Mouse (Mus musculus): Measurements from ENCODE around the gene Pef1. TPM values are rescaled to one million over a fixed set of nuclear protein-coding genes. Genes with fewer than 3 reads are reported as not detected.
A peak's percentile ranks its signal among the peaks of the same experiment; 100 is the strongest.

Gene Pef1
- polyA plus RNA-seq, 1 experiment from 2014 or later = 68.1 TPM

DNA sequence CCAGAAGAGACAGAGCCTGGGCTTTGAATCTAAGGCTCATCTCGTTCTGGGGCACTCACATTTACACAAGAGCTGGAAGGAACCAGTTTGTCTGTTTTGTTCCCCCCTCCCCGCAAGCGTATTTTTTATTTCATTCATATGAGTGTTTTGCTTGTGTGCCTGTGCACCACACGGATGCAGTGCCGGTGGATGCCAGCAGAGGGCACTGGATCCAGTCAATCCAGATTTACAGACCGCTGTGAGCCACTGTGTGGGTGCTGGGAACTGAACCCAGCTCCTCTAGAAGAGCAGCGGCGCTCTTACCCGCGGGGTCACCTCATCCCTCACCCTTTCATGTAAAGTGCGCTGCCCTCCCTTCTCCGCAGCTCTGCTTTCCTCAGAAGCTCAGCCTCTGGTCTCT lies 1.3 kb downstream of the Pef1 start:
- H3K4me3 ChIP-seq = no peak overlapping the region
- no peak for ATAC-seq (replicated peaks)
- H3K9me3 ChIP-seq = no peaks in the 10 kb centered on the region
- H3K27me3 ChIP-seq = 0 out of 2 replicates have a peak, but pooled peaks cover 8% of the 10 kb centered on the region
- WGBS = 80% methylated on average over 12 of the region's 12 CpGs
- H3K4me1 ChIP-seq = peaks cover 12% of the 10 kb centered on the region
- no peak overlapping the region for H3K4me2 ChIP-seq (replicated peaks)
- no peak overlapping the region for H3K9ac ChIP-seq (replicated peaks)
- H3K27ac ChIP-seq (replicated peaks) = no peak overlapping the region
- no peaks in the 10 kb centered on the region for H3K36me3 ChIP-seq

DNA sequence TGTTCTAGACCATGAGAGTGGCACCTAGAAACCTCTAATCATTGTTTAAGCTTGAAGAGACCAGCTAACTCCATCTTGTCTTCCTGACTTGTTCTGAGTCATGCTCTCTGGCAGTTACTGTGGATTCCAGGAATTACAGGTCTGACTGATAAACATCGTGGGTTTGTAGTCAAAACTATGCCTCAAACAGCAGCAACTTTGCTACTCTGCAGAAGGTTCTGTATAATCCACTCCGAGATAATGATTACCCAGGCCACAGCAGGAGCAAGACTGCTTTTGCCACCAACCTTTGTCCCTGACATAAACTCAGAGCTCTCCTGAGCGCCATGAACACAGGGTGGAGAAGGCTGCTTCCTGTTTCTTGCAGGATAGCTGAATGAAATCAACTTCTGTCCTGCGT lies 2.2 kb downstream of the Pef1 start:
- no peak overlapping the region for H3K27ac ChIP-seq (replicated peaks)
- H3K9ac ChIP-seq (replicated peaks) = no peak overlapping the region
- no peak overlapping the region for H3K4me3 ChIP-seq
- no peak overlapping the region for H3K4me2 ChIP-seq (replicated peaks)
- WGBS = 86% methylated on average over 4 of the region's 4 CpGs
- no peaks in the 10 kb centered on the region for H3K9me3 ChIP-seq
- H3K27me3 ChIP-seq = 0 out of 2 replicates have a peak, but pooled peaks cover 8% of the 10 kb centered on the region
- peaks cover 16% of the 10 kb centered on the region for H3K4me1 ChIP-seq
- H3K36me3 ChIP-seq = no peaks in the 10 kb centered on the region
- ATAC-seq (replicated peaks) = no peak

DNA sequence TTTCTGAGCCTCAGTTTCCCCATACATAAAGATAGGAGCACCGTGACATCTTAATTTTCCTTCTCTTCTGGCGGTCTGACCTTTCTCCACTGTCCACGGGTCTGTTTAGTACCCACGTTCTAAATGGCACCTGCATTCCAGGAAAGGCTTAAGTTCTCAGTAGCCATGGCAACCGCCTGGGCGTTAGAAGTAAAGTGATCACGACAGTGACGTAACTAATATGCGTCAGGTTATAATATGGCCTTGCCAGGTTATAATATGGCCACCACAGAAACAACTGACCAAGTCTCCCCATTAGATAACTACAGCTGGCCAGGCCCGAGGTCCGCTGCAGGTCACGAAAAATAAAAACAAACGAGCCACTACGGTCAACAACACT lies 4.7 kb downstream of the Pef1 start:
- peak overlapping the region; percentile 20; the same call in 1 of the 2 replicates for H3K9ac ChIP-seq (replicated peaks)
- 10% methylated on average over 14 of the region's 14 CpGs for WGBS
- no peaks in the 10 kb centered on the region for H3K27me3 ChIP-seq
- peaks cover 16% of the 10 kb centered on the region for H3K4me1 ChIP-seq
- H3K4me2 ChIP-seq (replicated peaks) = peak overlapping the region; percentile 40
- H3K27ac ChIP-seq (replicated peaks) = 0 out of 2 replicates have a peak overlapping the region, but pooled peaks have one; percentile 58
- ATAC-seq (replicated peaks) = peak; percentile 36; the same call in 1 of the 2 replicates
- H3K9me3 ChIP-seq = no peaks in the 10 kb centered on the region
- H3K4me3 ChIP-seq = peak overlapping the region; percentile 66
- H3K36me3 ChIP-seq = no peaks in the 10 kb centered on the region

DNA sequence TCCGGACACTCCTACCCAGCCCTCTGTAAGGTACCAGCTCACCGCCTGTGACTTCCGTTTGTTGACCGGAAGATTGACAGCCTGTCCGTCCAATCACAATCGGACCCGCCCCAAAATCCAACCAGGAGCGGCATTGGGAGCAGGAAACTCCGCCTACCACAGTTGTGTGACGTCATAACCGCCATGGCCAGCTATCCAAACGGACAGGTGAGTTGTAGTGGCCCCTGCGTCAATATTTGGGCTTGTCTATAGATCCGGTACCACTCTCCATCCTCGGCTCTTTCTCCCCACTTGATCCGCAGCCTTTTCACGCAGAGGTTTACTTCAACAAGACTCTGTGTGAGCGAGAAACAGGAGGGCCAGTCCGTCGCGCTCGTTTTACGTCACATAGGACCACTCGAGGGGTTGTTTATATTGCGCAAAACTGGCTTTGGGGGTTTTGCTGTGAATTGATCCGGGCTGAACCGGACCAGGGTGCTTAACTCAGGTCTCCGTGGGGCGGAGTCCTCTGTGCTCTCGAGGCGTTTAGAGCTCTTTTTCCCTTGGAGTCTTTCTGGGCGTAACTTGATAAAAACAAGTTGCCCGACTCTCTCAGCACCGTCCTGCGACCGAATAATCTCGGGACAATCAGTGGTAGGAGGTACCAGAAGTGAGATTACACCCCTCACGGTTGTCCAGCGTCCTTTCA lies 5.2 kb downstream of the Pef1 start:
- H3K4me1 ChIP-seq = peaks cover 16% of the 10 kb centered on the region
- H3K9me3 ChIP-seq = no peaks in the 10 kb centered on the region
- H3K27ac ChIP-seq (replicated peaks) = peak overlapping the region; percentile 58
- H3K4me3 ChIP-seq = peak overlapping the region; percentile 66
- no peaks in the 10 kb centered on the region for H3K27me3 ChIP-seq
- H3K4me2 ChIP-seq (replicated peaks) = peak overlapping the region; percentile 62
- under 1% methylated on average over 39 of the region's 39 CpGs for WGBS
- peak; percentile 97 for ATAC-seq (replicated peaks)
- peak overlapping the region; percentile 51 for H3K9ac ChIP-seq (replicated peaks)
- no peaks in the 10 kb centered on the region for H3K36me3 ChIP-seq

DNA sequence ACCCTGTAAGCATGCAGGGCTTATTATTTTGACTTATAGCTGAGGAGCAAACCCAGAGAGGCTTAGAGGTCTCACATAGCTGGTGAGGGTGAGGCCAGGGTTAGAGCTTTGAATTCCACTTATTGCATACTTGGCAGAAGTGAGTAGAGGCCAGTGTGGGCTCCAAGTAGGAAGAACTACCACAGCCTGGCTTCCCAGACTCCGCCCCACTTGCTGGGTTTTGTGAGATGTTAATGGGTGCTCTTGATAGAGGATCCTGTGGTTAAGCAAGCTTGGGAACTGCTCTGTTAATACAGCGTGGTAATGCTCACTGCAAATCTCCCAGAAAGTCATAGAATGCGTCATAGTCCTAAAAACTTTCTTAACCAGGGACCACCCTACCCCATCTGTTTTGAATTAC lies 6.6 kb downstream of the Pef1 start:
- WGBS = 89% methylated on average over 3 of the region's 3 CpGs
- H3K36me3 ChIP-seq = no peaks in the 10 kb centered on the region
- no peak overlapping the region for H3K9ac ChIP-seq (replicated peaks)
- no peak overlapping the region for H3K27ac ChIP-seq (replicated peaks)
- no peaks in the 10 kb centered on the region for H3K9me3 ChIP-seq
- H3K4me3 ChIP-seq = no peak overlapping the region
- H3K4me1 ChIP-seq = peaks cover 16% of the 10 kb centered on the region
- H3K4me2 ChIP-seq (replicated peaks) = no peak overlapping the region
- H3K27me3 ChIP-seq = no peaks in the 10 kb centered on the region
- no peak for ATAC-seq (replicated peaks)

DNA sequence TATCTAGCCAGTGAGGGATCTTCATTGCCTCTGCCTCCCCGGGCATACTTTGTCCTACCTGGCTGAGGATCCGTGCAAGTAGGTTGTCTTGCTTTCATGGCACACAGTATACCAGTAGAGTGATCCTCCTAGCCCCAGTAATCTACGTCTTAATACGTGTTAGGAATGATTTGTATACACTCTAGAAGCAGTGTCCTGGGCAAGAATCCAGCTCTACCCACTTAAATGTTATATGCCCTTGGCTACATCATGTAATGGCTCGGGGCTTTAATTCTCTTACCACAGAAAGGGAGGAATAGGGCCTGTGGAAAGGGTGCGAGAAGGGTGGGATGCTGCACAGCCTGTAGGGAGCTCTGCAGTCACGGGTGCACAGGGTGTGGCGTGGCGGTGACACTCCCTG lies 7.3 kb downstream of the Pef1 start:
- Histone ChIP-seq H3K4me3 (no peak overlapping the region), H3K27ac (replicated peaks) (no peak overlapping the region), H3K4me2 (replicated peaks) (no peak overlapping the region), H3K36me3 (no peaks in the 10 kb centered on the region), H3K4me1 (peaks cover 16% of the 10 kb centered on the region), H3K9me3 (no peaks in the 10 kb centered on the region), H3K27me3 (no peaks in the 10 kb centered on the region), H3K9ac (replicated peaks) (no peak overlapping the region)
- whole genome bisulfite sequencing = 94% methylated on average over 9 of the region's 9 CpGs
- ATAC-seq (replicated peaks) = no peak

DNA sequence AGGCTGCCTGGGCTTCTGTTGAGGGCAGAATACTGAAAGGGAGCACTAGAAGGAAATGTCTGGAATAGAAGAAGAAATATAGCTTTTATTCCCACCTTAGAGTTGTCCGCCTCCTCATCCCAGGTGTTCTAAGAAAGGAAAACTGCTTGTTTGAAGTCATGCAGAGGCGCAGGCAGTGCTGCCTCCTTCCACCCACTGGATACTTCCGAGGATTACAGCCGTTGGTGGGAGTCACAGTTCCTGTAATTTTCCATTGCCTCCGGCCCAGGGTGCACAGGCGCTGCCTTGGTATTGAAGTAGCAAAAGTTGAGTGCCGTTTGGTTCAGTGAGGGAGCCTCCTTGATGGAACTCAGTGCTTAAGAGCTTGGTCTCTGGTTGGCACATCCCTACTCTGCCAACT lies 7.7 kb downstream of the Pef1 start:
- no peak overlapping the region for H3K27ac ChIP-seq (replicated peaks)
- no peak for ATAC-seq (replicated peaks)
- no peak overlapping the region for H3K4me3 ChIP-seq
- H3K9me3 ChIP-seq = no peaks in the 10 kb centered on the region
- H3K4me1 ChIP-seq = peaks cover 16% of the 10 kb centered on the region
- 89% methylated on average over 7 of the region's 7 CpGs for WGBS
- no peaks in the 10 kb centered on the region for H3K27me3 ChIP-seq
- no peaks in the 10 kb centered on the region for H3K36me3 ChIP-seq
- no peak overlapping the region for H3K9ac ChIP-seq (replicated peaks)
- H3K4me2 ChIP-seq (replicated peaks) = no peak overlapping the region

DNA sequence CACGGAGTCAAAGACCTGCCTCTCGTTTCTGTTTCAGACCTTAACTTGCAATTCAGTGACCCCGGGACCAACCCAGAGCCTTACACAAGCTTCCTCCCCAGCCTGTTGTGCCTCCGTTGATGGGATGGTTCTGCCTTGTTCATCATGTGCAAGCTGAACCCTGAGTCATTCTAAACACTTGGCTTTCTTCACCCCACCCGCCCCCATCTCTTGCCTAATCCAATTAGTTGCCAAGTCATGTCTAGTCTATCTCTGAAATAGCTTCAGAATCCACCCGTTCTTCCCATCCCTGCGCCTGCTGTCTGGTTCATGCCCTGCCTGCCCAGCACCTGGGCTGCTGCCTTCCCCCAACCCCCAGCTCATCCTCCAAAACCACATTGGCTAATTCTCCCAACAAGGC lies 9.9 kb downstream of the Pef1 start:
- Histone ChIP-seq H3K36me3 (0 out of 2 replicates have a peak, but pooled peaks cover 4% of the 10 kb centered on the region), H3K4me2 (replicated peaks) (no peak overlapping the region), H3K4me3 (no peak overlapping the region), H3K9me3 (no peaks in the 10 kb centered on the region), H3K9ac (replicated peaks) (no peak overlapping the region), H3K27ac (replicated peaks) (no peak overlapping the region), H3K27me3 (no peaks in the 10 kb centered on the region), H3K4me1 (peaks cover 13% of the 10 kb centered on the region)
- WGBS = 86% methylated on average over 7 of the region's 7 CpGs
- no peak for ATAC-seq (replicated peaks)

DNA sequence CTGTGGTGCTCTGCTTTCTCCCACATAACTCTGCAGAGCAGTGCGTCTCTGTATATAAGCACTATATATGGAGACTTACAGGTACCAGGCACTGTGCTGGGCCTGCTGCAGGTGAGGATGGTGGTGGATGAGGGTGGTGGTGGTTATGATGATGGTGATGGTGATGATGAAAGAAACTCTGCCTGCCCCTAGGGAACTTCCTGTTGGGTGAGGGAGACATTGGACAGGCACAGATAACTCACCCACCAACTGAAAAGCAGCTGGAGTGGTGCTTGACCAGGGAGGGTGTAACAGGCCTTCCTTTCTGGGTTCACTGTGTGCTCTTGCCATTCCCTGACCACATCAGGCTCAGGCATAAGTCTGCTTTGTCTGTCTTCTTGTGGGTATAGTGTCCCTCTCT lies 10.4 kb downstream of the Pef1 start:
- Histone ChIP-seq H3K36me3 (0 out of 2 replicates have a peak, but pooled peaks cover 4% of the 10 kb centered on the region), H3K9ac (replicated peaks) (no peak overlapping the region), H3K9me3 (no peaks in the 10 kb centered on the region), H3K4me1 (peaks cover 13% of the 10 kb centered on the region), H3K4me2 (replicated peaks) (no peak overlapping the region), H3K27me3 (no peaks in the 10 kb centered on the region), H3K27ac (replicated peaks) (no peak overlapping the region), H3K4me3 (no peak overlapping the region)
- ATAC-seq (replicated peaks) = no peak
- WGBS = 100% methylated on average over 1 of the region's 1 CpGs

DNA sequence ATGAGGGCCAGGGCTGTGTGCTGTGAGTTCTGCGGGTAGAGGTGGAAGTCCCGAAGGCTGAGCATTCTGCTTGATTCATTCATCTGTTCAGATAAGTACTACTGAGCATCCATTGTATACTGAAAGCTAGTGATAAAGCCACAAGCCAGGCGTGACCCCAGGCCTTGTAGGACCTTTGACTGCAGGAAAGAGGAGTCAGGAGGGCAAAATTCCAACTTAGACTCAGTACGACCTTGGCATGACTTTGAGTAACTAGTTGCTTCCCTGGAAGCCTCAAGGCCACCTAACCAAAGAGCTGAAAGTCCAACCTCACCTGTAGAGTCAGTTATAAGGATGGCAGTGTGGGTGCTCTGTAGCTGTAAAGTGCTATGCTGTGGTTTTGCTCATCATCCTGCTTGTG lies 18.4 kb downstream of the Pef1 start:
- H3K27ac ChIP-seq (replicated peaks) = no peak overlapping the region

DNA sequence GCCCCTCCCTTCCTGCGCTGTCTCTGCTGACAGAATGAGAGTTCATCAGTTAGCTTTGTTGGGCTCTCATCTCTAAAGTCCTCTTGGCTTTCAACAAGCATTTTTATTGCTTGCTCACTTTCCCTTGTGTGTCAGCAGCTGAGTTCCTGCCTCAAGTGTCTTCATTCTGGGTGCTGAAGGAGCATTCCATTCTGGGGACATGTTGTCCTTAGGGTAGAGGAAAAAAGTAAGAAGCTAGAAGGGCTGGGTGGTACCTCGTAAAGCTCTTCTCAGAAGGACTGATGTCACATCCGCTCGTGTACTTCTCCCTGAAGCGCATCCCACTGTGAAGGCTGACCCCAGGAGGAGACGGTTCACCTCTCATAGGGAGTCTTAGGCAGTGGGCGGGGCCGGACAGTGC lies 19.2 kb downstream of the Pef1 start:
- Histone ChIP-seq H3K36me3 (peaks cover 25% of the 10 kb centered on the region; the same call in 1 of the 2 replicates), H3K4me1 (no peaks in the 10 kb centered on the region), H3K9ac (replicated peaks) (no peak overlapping the region), H3K4me3 (no peak overlapping the region), H3K27me3 (no peaks in the 10 kb centered on the region), H3K9me3 (no peaks in the 10 kb centered on the region), H3K27ac (replicated peaks) (no peak overlapping the region), H3K4me2 (replicated peaks) (no peak overlapping the region)
- ATAC-seq (replicated peaks) = no peak
- WGBS = 77% methylated on average over 8 of the region's 8 CpGs

More for the DNA sequence above, 18.4 kb downstream of the Pef1 start:
- no peak overlapping the region for H3K4me2 ChIP-seq (replicated peaks)
- no peaks in the 10 kb centered on the region for H3K4me1 ChIP-seq
- peaks cover 17% of the 10 kb centered on the region; the same call in 1 of the 2 replicates for H3K36me3 ChIP-seq
- no peak overlapping the region for H3K4me3 ChIP-seq
- WGBS = 89% methylated on average over 4 of the region's 4 CpGs
- no peaks in the 10 kb centered on the region for H3K9me3 ChIP-seq
- no peaks in the 10 kb centered on the region for H3K27me3 ChIP-seq
- no peak for ATAC-seq (replicated peaks)
- H3K9ac ChIP-seq (replicated peaks) = no peak overlapping the region

DNA sequence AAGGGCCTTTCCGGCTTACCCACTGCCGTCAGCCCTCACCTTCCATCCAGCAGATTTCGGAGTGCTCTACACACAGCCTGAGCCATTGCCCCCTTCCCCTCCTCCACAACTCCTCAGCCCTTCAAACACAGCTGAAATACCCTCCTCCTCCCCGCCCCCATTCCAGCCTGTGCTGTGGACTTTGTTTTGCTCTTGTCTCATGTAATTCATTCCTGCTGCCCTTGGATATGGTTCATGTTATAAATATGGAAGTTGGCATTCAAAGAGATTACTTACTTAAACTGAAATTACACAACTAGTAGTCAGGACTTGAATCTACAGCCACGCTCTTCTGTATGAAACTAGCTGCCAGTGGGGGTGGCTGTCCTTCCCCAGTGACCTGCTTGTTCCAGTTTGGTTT lies 20.7 kb downstream of the Pef1 start:
- Histone ChIP-seq H3K9ac (replicated peaks) (no peak overlapping the region), H3K27me3 (no peaks in the 10 kb centered on the region), H3K4me3 (no peak overlapping the region), H3K4me2 (replicated peaks) (no peak overlapping the region), H3K4me1 (no peaks in the 10 kb centered on the region), H3K27ac (replicated peaks) (no peak overlapping the region), H3K9me3 (no peaks in the 10 kb centered on the region), H3K36me3 (peaks cover 37% of the 10 kb centered on the region)
- WGBS = 88% methylated on average over 5 of the region's 5 CpGs
- no peak for ATAC-seq (replicated peaks)

DNA sequence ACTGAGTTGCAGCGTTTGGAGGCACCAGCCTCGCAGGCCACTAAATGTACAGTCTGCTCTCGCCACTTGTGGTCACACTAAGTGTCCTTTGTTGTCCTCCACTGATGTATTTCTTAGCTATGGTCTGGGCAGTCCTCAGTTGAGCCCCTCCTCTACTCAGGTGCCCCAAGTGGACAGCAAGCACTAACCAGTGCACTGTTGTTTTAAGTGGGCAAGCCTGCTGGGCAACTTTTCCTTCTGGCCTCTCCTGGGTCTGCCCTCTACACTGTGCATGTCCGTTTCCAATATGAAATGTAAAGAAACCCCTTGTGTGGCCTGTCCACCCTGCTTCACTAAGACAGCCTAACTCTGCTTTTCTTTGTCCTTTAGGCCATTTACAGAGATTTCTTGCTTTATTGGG lies 21.8 kb downstream of the Pef1 start:
- H3K9me3 ChIP-seq = no peaks in the 10 kb centered on the region
- no peaks in the 10 kb centered on the region for H3K27me3 ChIP-seq
- no peaks in the 10 kb centered on the region for H3K4me1 ChIP-seq
- no peak overlapping the region for H3K4me2 ChIP-seq (replicated peaks)
- H3K27ac ChIP-seq (replicated peaks) = no peak overlapping the region
- no peak overlapping the region for H3K9ac ChIP-seq (replicated peaks)
- no peak for ATAC-seq (replicated peaks)
- no peak overlapping the region for H3K4me3 ChIP-seq
- 88% methylated on average over 4 of the region's 4 CpGs for WGBS
- H3K36me3 ChIP-seq = peaks cover 38% of the 10 kb centered on the region
